Mouse (Mus musculus) forebrain, embryonic 13.5 days (tissue): ENCODE measurements around the gene Nell2. TPM values are rescaled to one million over a fixed set of nuclear protein-coding genes. Genes with fewer than 3 reads are reported as not detected.
A peak's percentile ranks its signal among the peaks of the same experiment; 100 is the strongest.

Source experiments
- ATAC-seq: fragments of 200-750 bp; cut with Nextera tagmentation; 2 replicates; pipeline ENCODE4 v1.8.0; 2017
- H3K27ac ChIP-seq: fragments of 300-500 bp; sonication (generic); 2 replicates; pipeline ENCODE4 v1.5.1; 2015; ENCODE audit warnings: inconsistent platforms, mild to moderate bottlenecking, moderate library complexity
- H3K27me3 ChIP-seq: fragments of 300-500 bp; sonication (generic); 2 replicates; pipeline ENCODE4 v1.6.1; 2015; ENCODE audit warnings: mild to moderate bottlenecking, inconsistent platforms
- H3K36me3 ChIP-seq: fragments of 300-500 bp; sonication (generic); 2 replicates; pipeline ENCODE4 v1.6.1; 2015; ENCODE audit warnings: mild to moderate bottlenecking, inconsistent platforms; ENCODE audit not compliant: poor library complexity, severe bottlenecking
- H3K4me1 ChIP-seq: fragments of 300-500 bp; sonication (generic); 2 replicates; pipeline ENCODE4 v1.6.1; 2015; ENCODE audit warnings: inconsistent platforms
- H3K4me2 ChIP-seq: fragments of 300-500 bp; sonication (generic); 2 replicates; pipeline ENCODE4 v1.6.1; 2015; ENCODE audit warnings: inconsistent platforms, mild to moderate bottlenecking, moderate library complexity
- H3K4me3 ChIP-seq: fragments of 300-500 bp; sonication (generic); 2 replicates; pipeline ENCODE4 v1.5.1; 2015; ENCODE audit warnings: mild to moderate bottlenecking, inconsistent platforms
- H3K9ac ChIP-seq: fragments of 300-500 bp; sonication (generic); 2 replicates; pipeline ENCODE4 v1.6.1; 2015; ENCODE audit warnings: mild to moderate bottlenecking, inconsistent platforms
- H3K9me3 ChIP-seq: fragments of 300-500 bp; sonication (generic); replicated peaks from 2 replicates; pipeline ENCODE4 v1.6.1; 2016; ENCODE audit warnings: inconsistent platforms
- WGBS: fragments of 180-500 bp; shearing (Covaris S2); methylation state at CpG from one replicate; pipeline ENCODE4 v1.1.7; 2015; 5-methylcytosine and 5-hydroxymethylcytosine counted together
- polyA plus RNA-seq: library from polyadenylated mRNA; unstranded; fragments of >200 nt; fragmentation: Nextera tagmentation; extraction: Ambion mirVana; gene quantifications from 2 replicates; pipeline ENCODE4 v1.2.1, GENCODE M21; 2015

Nell2 gene
- polyA plus RNA-seq, 1 experiment from 2014 or later: 124 TPM

DNA sequence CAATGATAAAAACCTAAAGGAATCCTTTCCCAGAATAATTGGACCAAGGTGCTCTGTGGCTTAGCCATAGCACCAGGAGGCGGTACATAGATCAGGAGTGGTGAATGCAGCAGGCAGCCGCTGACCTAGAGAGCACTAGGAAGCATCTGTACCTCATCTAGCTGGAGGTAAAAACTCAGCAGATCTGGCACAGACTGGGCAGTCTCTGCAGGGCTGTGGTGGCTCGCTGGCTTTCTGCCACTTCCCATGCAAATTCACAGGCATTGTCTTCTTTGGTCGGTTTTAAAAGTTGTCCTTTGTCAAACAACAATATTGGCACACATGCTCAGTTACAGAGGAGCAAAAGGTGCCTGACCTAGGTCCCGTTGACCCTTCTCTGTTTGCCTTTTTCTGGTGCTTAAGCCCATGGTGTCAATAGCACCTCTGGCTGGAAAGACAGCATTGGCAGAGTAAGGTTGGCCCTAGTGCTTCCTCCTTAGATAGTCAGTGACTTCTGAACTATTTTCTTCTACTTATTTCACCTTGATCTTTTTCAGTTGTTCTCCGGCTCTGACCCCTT is 479.1 kb downstream of the Nell2 start:
- H3K36me3 ChIP-seq: no peaks in the 10 kb centered on the region
- no peaks in the 10 kb centered on the region for H3K9me3 ChIP-seq
- 71% methylated on average over 6 of the region's 6 CpGs for WGBS
- H3K4me1 ChIP-seq: 0 out of 2 replicates have a peak, but pooled peaks cover under 1% of the 10 kb centered on the region
- no peak overlapping the region for H3K27ac ChIP-seq
- H3K9ac ChIP-seq: no peak overlapping the region
- H3K4me3 ChIP-seq: no peak overlapping the region
- no peak overlapping the region for H3K4me2 ChIP-seq
- no peak for ATAC-seq
- no peaks in the 10 kb centered on the region for H3K27me3 ChIP-seq

DNA sequence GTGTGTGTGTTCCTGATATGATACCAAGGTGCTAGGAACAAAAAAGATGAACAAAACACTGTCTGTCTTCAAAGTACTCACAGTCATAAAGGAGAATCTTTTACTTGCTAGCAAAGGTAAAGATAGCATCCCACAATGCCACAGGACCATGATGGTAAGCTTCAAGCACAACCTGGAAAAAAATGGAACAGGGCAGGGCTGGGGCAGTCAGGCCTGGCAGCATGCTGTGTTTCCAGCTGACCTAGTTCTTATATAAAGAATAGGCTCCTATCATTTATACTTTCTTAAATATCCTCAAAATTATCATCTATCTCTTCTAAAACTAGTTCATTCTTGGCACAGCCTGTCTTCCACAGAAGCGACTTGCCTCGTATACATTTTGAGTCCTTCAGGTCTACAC is 480.9 kb downstream of the Nell2 start:
- Histone ChIP-seq H3K27me3 (no peaks in the 10 kb centered on the region), H3K4me1 (0 out of 2 replicates have a peak, but pooled peaks cover 6% of the 10 kb centered on the region), H3K9me3 (no peaks in the 10 kb centered on the region), H3K9ac (no peak overlapping the region), H3K36me3 (no peaks in the 10 kb centered on the region), H3K4me2 (no peak overlapping the region), H3K4me3 (no peak overlapping the region), H3K27ac (no peak overlapping the region)
- WGBS: 95% methylated on average over 2 of the region's 2 CpGs
- ATAC-seq: no peak

DNA sequence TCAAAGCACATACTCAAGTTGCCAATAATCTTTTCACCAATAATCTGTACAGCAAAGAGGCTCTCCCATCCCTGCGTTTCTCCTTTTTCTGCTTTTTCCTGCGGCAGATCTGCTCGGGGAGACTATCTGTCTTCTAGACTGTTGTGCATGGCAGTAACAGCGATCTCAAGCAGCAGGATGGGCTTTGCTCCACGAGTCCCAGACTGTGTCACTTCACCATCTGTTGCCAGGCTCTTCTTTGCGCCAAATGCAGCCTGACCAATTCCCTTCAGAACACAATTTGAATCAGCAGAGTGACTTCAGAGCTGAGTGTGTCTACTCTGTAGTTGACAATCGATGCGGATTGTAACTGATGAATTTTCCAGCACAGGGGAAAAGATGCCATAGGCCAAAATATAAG is 484.3 kb downstream of the Nell2 start:
- peak; percentile 53; the same call in 1 of the 2 replicates for ATAC-seq
- Histone ChIP-seq H3K4me3 (no peak overlapping the region), H3K36me3 (no peaks in the 10 kb centered on the region), H3K9ac (no peak overlapping the region), H3K9me3 (no peaks in the 10 kb centered on the region), H3K4me2 (no peak overlapping the region), H3K4me1 (0 out of 2 replicates have a peak, but pooled peaks cover 6% of the 10 kb centered on the region), H3K27me3 (no peaks in the 10 kb centered on the region), H3K27ac (no peak overlapping the region)
- WGBS: 75% methylated on average over 8 of the region's 8 CpGs

DNA sequence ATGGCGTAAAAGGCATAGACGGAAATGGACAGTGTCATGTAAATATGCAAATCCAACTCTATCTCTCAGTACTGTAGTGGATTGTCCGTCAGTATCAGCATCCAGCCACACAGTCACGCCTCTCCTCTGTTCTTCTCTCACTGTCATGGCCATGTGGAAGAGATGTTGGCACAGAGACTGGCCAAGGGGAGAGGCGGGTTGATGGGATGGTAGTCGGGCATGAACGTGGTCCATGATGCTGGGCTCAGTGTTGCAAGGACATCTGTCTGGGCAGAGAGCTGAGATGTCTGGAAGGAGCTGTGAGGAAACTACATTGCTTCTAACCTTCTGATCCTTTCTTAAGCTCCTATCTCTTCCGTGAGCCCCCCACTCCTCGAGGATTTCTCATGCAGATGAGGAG is 485.9 kb downstream of the Nell2 start:
- Histone ChIP-seq H3K4me1 (0 out of 2 replicates have a peak, but pooled peaks cover 6% of the 10 kb centered on the region), H3K27me3 (no peaks in the 10 kb centered on the region), H3K9ac (no peak overlapping the region), H3K4me2 (no peak overlapping the region), H3K9me3 (no peaks in the 10 kb centered on the region), H3K36me3 (no peaks in the 10 kb centered on the region), H3K4me3 (no peak overlapping the region), H3K27ac (no peak overlapping the region)
- ATAC-seq: no peak
- 92% methylated on average over 9 of the region's 9 CpGs for WGBS

DNA sequence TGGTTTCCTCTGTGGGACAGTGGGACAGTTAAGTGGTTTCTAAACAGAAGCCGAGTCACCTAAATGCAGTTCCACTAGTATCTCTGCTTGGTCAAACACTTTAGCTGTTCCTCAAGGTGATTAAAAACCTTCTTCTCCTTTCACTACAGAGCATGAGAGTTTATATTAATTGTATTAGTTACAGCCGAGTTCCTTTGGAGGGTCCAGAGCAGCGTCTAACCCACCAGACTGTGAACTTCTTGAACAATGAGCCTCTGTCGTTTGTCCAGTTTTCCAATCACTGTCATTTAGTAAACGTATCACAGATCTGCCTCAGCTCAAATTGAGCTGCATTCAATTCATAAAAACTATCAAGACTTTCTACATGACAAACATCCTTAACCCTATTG is 498.9 kb downstream of the Nell2 start:
- Histone ChIP-seq H3K9me3 (no peaks in the 10 kb centered on the region), H3K27me3 (no peaks in the 10 kb centered on the region), H3K4me2 (peak overlapping the region; percentile 40; the same call in 1 of the 2 replicates), H3K9ac (no peak overlapping the region), H3K4me1 (peaks cover 13% of the 10 kb centered on the region), H3K27ac (peak overlapping the region; percentile 54; the same call in 1 of the 2 replicates), H3K4me3 (no peak overlapping the region), H3K36me3 (no peaks in the 10 kb centered on the region)
- 51% methylated on average over 5 of the region's 5 CpGs for WGBS
- ATAC-seq: no peak

DNA sequence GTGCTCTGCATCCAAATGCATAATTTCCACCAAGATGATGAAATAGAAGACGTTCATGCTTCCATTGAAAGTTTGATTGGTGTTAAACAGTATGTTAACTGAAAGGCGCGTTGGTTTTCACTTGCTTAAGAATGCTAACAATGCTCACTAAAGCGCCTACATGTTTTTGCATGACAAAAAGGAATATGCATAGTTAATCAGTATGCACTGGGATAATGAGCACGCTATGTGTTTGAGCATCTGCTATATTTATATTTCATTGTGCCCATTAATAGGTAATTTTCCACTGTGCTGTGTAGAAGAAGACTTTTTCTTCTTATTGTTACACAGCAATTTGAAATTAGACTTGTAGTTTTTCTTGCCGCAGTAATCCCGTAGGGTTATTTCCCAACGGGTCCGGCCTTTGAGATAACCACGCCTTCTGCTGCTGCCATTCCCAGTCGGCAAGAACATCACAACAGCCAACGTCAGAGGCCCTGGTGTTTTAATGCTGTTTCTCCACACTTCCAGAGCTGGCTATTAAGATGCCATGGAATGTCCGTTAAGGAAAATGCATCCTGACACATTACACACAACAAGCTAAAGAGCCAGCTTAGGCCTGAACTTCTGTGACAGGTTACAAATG is 499.4 kb downstream of the Nell2 start:
- H3K27me3 ChIP-seq: no peaks in the 10 kb centered on the region
- no peaks in the 10 kb centered on the region for H3K36me3 ChIP-seq
- H3K9ac ChIP-seq: no peak overlapping the region
- peak; percentile 84 for ATAC-seq
- H3K4me1 ChIP-seq: peaks cover 13% of the 10 kb centered on the region
- no peaks in the 10 kb centered on the region for H3K9me3 ChIP-seq
- H3K4me2 ChIP-seq: peak overlapping the region; percentile 40
- no peak overlapping the region for H3K4me3 ChIP-seq
- H3K27ac ChIP-seq: peak overlapping the region; percentile 54; the same call in 1 of the 2 replicates
- 32% methylated on average over 13 of the region's 13 CpGs for WGBS

Other genes starting within 250 kb of the Nell2 start
- 0.28 TPM in 1 of 2 replicates, not detected in the other for gene Dbx2, start 127.4 kb upstream of the Nell2 start, polyA plus RNA-seq